Mouse (Mus musculus): Measurements from ENCODE around the gene Tmigd3.

DNA sequence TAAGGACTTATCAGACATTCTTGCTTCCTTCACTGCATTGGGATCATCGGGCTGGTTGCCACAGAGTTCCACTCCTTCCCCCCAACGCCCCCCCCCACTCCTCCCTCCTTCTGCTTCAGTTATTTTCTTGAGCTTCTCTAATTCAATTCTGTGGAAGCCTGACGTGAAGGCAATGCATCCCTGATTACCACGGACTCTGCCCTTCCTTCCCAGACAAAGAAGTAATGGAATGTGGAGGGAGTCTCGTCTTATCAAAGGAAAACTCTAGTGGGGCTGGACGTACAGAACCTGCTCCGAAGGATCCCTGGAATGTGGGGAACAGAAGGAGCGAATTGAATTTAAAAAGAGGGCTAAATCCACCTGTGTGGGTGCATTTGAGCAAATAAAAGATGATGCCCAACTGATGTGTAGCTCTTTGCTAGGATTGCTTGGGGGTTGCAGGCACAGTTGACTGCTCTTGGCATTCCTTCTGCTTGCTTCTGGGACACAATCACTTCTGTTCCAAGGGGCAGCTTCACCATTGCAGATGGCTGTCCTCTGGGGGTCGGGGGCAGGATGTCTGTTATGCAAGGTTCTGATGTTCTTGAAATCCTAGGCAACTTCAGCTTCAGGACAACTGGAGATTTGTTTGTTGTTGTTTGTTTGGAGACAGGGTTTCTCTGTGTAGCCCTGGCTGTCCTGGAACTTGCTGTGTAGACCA is 37.4 kb downstream of the Tmigd3 start:
- TF ChIP-seq CTCF (IDR thresholded peaks at IDR 0.05; ENCODE audit: low read depth) (no peak), EP300 (IDR thresholded peaks at IDR 0.05; ENCODE audit: low read depth) (no peak)

Data from liver, embryonic 14.5 days (tissue).